Mouse (Mus musculus): ENCODE data around the gene Hoxd4. TPM values are rescaled to one million over a fixed set of nuclear protein-coding genes. Genes with fewer than 3 reads are reported as not detected.

Gene Hoxd4
- total and polyA plus RNA-seq, 2 experiments from 2014 or later, result not detected

DNA sequence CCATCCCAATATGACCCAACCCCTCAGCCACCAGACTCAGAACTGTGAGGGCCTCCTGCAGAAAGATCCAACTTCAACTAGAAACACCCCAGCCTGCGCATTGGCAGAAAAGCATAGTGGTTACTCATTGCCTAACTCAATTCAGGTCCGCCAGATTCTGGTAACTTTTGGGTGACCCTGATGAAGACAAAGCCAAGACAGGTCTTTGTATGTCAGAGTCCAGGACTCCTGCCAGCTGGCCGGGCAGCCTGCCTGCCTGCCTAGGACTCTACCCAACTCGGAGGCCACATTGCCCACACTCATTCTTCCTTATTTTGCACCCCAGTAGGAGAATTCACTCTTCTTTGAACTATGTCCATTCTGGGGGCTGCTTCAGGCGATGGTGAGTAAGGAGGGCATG lies 14.8 kb downstream of the Hoxd4 start, which contains the start of gene Gm28230:
Gene Gm28230 (plus strand): TSS at position 178 of the 400 bp plus-strand sequence.
- Histone ChIP-seq H3K4me3 (ENCODE audit: low read depth, low read length) (no peak within 1 kb of the TSS), H3K4me2 (ENCODE audit: low read depth) (no peak within 1 kb of the TSS), H3K4me1 (ENCODE audit: insufficient read depth) (no peaks in the 10 kb centered on the region), H3K27me3 (ENCODE audit: insufficient read depth, low read length) (peaks cover 98% of the 10 kb centered on the region), H3K9me3 (ENCODE audit: low read length) (no peaks in the 10 kb centered on the region), H3K27ac (ENCODE audit: low read depth, low read length) (no peak within 1 kb of the TSS), H3K36me3 (ENCODE audit: insufficient read depth) (no peaks in the 10 kb centered on the region), H3K9ac (no peak within 1 kb of the TSS)
- DNase-seq, result no peak
- 3% methylated on average over 5 of the region's 5 CpGs for WGBS
- no peak for ATAC-seq
- no peak for TF ChIP-seq CTCF (IDR thresholded peaks at IDR 0.05; ENCODE audit: low read depth)

- Histone ChIP-seq H3K27me3 (ENCODE audit: insufficient read depth, low read length) (peaks cover 97% of the 10 kb centered on the region), H3K27ac (ENCODE audit: low read depth, low read length) (no peak overlapping the region), H3K4me3 (ENCODE audit: low read depth, low read length) (no peak overlapping the region), H3K4me2 (ENCODE audit: low read depth) (no peak overlapping the region), H3K9ac (no peak overlapping the region), H3K36me3 (ENCODE audit: insufficient read depth) (no peaks in the 10 kb centered on the region), H3K4me1 (ENCODE audit: insufficient read depth) (no peaks in the 10 kb centered on the region), H3K9me3 (ENCODE audit: low read length) (no peaks in the 10 kb centered on the region)
- ATAC-seq, result no peak
- WGBS, result under 1% methylated on average over 39 of the region's 43 CpGs
- DNase-seq, result no peak
- TF ChIP-seq CTCF (IDR thresholded peaks at IDR 0.05; ENCODE audit: low read depth), result no peak
These were observed 15.4 kb downstream of the Hoxd4 start for GRCm38 (mm10) chr2:74726973-74727639.

DNA sequence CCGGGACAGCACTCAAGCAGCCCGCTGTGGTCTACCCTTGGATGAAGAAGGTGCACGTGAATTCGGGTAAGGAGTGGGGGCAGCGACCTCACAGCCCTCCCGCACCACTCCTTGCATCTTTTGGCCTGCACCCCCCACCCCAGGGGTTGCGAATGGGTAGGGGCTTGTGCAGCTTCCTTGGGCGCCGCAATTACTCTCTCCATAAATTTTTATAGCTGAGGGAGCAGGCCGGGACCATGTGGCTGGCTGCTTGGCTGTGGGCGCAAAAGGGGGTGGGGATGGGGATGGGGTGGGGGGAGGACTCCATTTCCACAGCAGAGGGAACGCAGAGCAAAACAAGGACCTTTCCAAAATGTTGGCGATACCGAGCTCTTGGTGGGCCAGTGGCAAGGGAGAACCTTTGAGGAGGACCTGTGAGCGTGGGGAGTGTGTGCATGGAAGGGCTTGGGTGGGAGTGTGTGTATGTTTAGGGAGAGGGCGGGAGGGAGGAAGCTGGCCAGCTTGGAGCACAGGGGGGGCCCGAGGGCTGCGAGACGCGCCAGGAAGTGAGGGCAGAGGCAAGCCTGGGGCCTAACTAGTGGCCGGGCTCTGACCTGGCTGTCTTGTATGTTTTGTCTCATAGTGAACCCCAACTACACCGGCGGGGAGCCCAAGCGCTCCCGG lies 16.0 kb downstream of the Hoxd4 start:
- Histone ChIP-seq H3K4me3 (ENCODE audit: low read depth, low read length) (no peak overlapping the region), H3K4me2 (ENCODE audit: low read depth) (no peak overlapping the region)
- ATAC-seq, result no peak

DNA sequence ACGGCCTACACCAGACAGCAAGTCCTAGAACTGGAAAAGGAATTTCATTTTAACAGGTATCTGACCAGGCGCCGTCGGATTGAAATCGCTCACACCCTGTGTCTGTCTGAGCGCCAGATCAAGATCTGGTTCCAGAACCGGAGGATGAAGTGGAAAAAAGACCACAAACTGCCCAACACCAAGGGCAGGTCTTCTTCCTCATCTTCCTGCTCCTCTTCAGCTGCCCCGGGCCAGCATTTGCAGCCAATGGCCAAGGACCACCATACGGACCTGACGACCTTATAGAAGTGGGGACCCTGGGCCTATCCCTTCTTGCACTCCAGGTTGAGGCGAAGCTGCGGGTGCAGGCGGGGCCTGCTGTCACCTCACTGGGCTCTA lies 16.6 kb downstream of the Hoxd4 start:
- no peaks in the 10 kb centered on the region for H3K36me3 ChIP-seq (ENCODE audit: insufficient read depth)
- H3K9ac ChIP-seq, result no peak overlapping the region
- no peaks in the 10 kb centered on the region for H3K9me3 ChIP-seq (ENCODE audit: low read length)
- no peak overlapping the region for H3K4me2 ChIP-seq (ENCODE audit: low read depth)
- TF ChIP-seq CTCF (IDR thresholded peaks at IDR 0.05; ENCODE audit: low read depth), result no peak
- H3K27me3 ChIP-seq (ENCODE audit: insufficient read depth, low read length), result peaks cover 97% of the 10 kb centered on the region
- H3K4me1 ChIP-seq (ENCODE audit: insufficient read depth), result no peaks in the 10 kb centered on the region
- WGBS, result 5% methylated on average over 13 of the region's 13 CpGs
- no peak overlapping the region for H3K27ac ChIP-seq (ENCODE audit: low read depth, low read length)
- H3K4me3 ChIP-seq (ENCODE audit: low read depth, low read length), result no peak overlapping the region
- DNase-seq (no peak), ATAC-seq (no peak)

More for the DNA sequence above, 16.0 kb downstream of the Hoxd4 start:
- Histone ChIP-seq H3K4me1 (ENCODE audit: insufficient read depth) (no peaks in the 10 kb centered on the region), H3K27ac (ENCODE audit: low read depth, low read length) (no peak overlapping the region), H3K36me3 (ENCODE audit: insufficient read depth) (no peaks in the 10 kb centered on the region), H3K9me3 (ENCODE audit: low read length) (no peaks in the 10 kb centered on the region), H3K27me3 (ENCODE audit: insufficient read depth, low read length) (peaks cover 97% of the 10 kb centered on the region), H3K9ac (no peak overlapping the region)
- DNase-seq, result no peak
- no peak for TF ChIP-seq CTCF (IDR thresholded peaks at IDR 0.05; ENCODE audit: low read depth)
- under 1% methylated on average over 25 of the region's 25 CpGs for WGBS

GRCm38 (mm10) chr2:74730331-74730730 lies 18.6 kb downstream of the Hoxd4 start:
- Histone ChIP-seq H3K27me3 (ENCODE audit: insufficient read depth, low read length) (peaks cover 90% of the 10 kb centered on the region), H3K9me3 (ENCODE audit: low read length) (no peaks in the 10 kb centered on the region), H3K4me3 (ENCODE audit: low read depth, low read length) (no peak overlapping the region), H3K4me1 (ENCODE audit: insufficient read depth) (no peaks in the 10 kb centered on the region), H3K36me3 (ENCODE audit: insufficient read depth) (no peaks in the 10 kb centered on the region), H3K27ac (ENCODE audit: low read depth, low read length) (no peak overlapping the region), H3K4me2 (ENCODE audit: low read depth) (no peak overlapping the region), H3K9ac (no peak overlapping the region)
- DNase-seq, result no peak
- no peak for ATAC-seq
- 2% methylated on average over 8 of the region's 8 CpGs for WGBS
- TF ChIP-seq CTCF (IDR thresholded peaks at IDR 0.05; ENCODE audit: low read depth), result no peak

GRCm38 (mm10) chr2:74731055-74731454 lies 19.3 kb downstream of the Hoxd4 start:
- H3K4me1 ChIP-seq (ENCODE audit: insufficient read depth), result no peaks in the 10 kb centered on the region

GRCm38 (mm10) chr2:74731799-74732512 lies 20.2 kb downstream of the Hoxd4 start:
- no peak overlapping the region for H3K9ac ChIP-seq
- no peaks in the 10 kb centered on the region for H3K9me3 ChIP-seq (ENCODE audit: low read length)
- H3K4me3 ChIP-seq (ENCODE audit: low read depth, low read length), result no peak overlapping the region
- peaks cover 88% of the 10 kb centered on the region for H3K27me3 ChIP-seq (ENCODE audit: insufficient read depth, low read length)
- H3K36me3 ChIP-seq (ENCODE audit: insufficient read depth), result no peaks in the 10 kb centered on the region
- no peak for DNase-seq
- WGBS, result 2% methylated on average over 9 of the region's 9 CpGs
- no peak for TF ChIP-seq CTCF (IDR thresholded peaks at IDR 0.05; ENCODE audit: low read depth)
- no peak overlapping the region for H3K27ac ChIP-seq (ENCODE audit: low read depth, low read length)
- no peaks in the 10 kb centered on the region for H3K4me1 ChIP-seq (ENCODE audit: insufficient read depth)
- H3K4me2 ChIP-seq (ENCODE audit: low read depth), result no peak overlapping the region
- no peak for ATAC-seq

More at GRCm38 (mm10) chr2:74731055-74731454, 19.3 kb downstream of the Hoxd4 start:
- no peak overlapping the region for H3K9ac ChIP-seq
- no peak overlapping the region for H3K4me2 ChIP-seq (ENCODE audit: low read depth)
- no peak for ATAC-seq
- H3K27ac ChIP-seq (ENCODE audit: low read depth, low read length), result no peak overlapping the region
- DNase-seq, result no peak
- H3K36me3 ChIP-seq (ENCODE audit: insufficient read depth), result no peaks in the 10 kb centered on the region
- H3K4me3 ChIP-seq (ENCODE audit: low read depth, low read length), result no peak overlapping the region
- TF ChIP-seq CTCF (IDR thresholded peaks at IDR 0.05; ENCODE audit: low read depth), result no peak
- peaks cover 90% of the 10 kb centered on the region for H3K27me3 ChIP-seq (ENCODE audit: insufficient read depth, low read length)
- no peaks in the 10 kb centered on the region for H3K9me3 ChIP-seq (ENCODE audit: low read length)

All from forebrain, postnatal 0 days (tissue).